Mouse (Mus musculus) embryonic facial prominence, embryonic 12.5 days (tissue): ENCODE data around the gene Qrich1. TPM values are rescaled to one million over a fixed set of nuclear protein-coding genes. Genes with fewer than 3 reads are reported as not detected.

ENCODE experiments used
- ATAC-seq: fragments of 200-750 bp; cut with Nextera tagmentation; 2 replicates; pipeline ENCODE4 v1.8.0; 2017; ENCODE audit not compliant: insufficient number of reproducible peaks, insufficient read depth, low FRiP score, low TSS enrichment
- H3K27ac ChIP-seq: fragments of 300-500 bp; sonication (generic); 2 replicates; pipeline ENCODE4 v1.5.1; 2016; ENCODE audit warnings: mild to moderate bottlenecking
- H3K27me3 ChIP-seq: fragments of 300-500 bp; sonication (generic); 2 replicates; pipeline ENCODE4 v1.6.1; 2016; ENCODE audit warnings: mild to moderate bottlenecking, moderate library complexity
- H3K36me3 ChIP-seq: fragments of 300-500 bp; sonication (generic); 2 replicates; pipeline ENCODE4 v1.6.1; 2016; ENCODE audit warnings: mild to moderate bottlenecking
- H3K4me1 ChIP-seq: fragments of 300-500 bp; sonication (generic); 2 replicates; pipeline ENCODE4 v1.6.1; 2016
- H3K4me2 ChIP-seq: fragments of 300-500 bp; sonication (generic); replicated peaks from 2 replicates; pipeline ENCODE4 v1.6.1; 2016; ENCODE audit warnings: mild to moderate bottlenecking, moderate library complexity
- H3K4me3 ChIP-seq: fragments of 300-500 bp; sonication (generic); 2 replicates; pipeline ENCODE4 v1.5.1; 2016; ENCODE audit warnings: mild to moderate bottlenecking
- H3K9ac ChIP-seq: fragments of 300-500 bp; sonication (generic); 2 replicates; pipeline ENCODE4 v1.6.1; 2016; ENCODE audit warnings: mild to moderate bottlenecking, moderate library complexity
- H3K9me3 ChIP-seq: fragments of 300-500 bp; sonication (generic); 2 replicates; pipeline ENCODE4 v1.6.1; 2016; ENCODE audit warnings: mild to moderate bottlenecking, moderate library complexity
- WGBS: fragments of 180-500 bp; shearing (Covaris S2); methylation state at CpG from one replicate; pipeline ENCODE4 v1.1.7; 2016; 5-methylcytosine and 5-hydroxymethylcytosine counted together
- polyA plus RNA-seq: library from polyadenylated mRNA; unstranded; fragments of >200 nt; fragmentation: Nextera tagmentation; extraction: Ambion mirVana; gene quantifications from 2 replicates; pipeline ENCODE4 v1.2.1, GENCODE M21; 2016

Qrich1 gene
- polyA plus RNA-seq, 1 experiment from 2014 or later, result 160 TPM

DNA sequence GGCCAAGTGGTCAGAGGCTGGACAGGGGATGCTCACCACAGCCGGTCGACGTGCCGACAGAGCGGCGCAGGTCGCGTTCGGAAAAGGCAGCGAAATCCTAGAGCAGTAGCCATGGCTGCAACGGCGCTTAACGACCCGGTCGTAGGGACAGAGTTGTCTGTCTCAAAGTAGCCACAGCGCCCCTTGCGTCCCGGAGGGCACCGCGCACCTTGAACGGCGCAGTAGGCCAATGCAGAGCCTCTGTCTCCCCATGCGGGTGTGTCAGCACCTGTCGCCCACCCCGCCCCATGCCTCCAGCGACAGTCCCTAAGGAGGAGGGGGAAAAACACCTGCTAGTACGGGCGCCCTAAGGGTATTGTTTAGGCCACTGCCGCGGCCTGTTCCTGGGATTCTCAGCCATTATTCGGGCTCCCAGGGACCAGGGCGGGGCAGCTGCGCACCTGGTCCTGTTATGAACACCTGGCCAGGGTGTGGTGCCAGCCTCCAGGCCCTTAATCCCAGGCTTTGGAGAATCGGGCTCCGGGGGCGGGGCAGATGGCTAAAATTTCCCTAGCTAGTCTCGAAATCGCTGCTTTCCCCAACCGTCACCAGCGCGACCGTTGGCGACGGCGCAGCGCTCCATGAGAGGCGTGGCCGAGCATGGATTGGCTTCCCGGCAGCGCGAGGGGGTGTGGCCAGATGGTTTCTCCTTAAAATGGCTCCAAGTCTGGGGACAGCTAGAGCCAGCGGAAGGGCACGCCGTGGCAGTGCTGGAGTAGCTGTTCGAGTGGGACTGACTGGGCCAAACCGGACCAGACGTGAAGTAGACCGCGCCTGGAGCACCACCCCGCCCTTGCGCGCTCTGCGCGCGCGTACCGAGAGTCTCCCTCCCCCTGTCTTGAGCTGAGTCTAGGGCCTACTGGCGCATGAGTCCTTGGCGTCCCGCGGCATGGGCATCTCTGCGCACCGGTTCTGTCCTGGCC, 50.5 kb downstream of the Qrich1 start, which contains the start of gene Ndufaf3:
Gene Ndufaf3 (minus strand): TSS at position 620 of the 962 bp plus-strand sequence.
- H3K4me2 ChIP-seq, result peak within 1 kb of the TSS; percentile 95
- WGBS, result under 1% methylated on average over 73 of the region's 73 CpGs
- peaks cover 47% of the 10 kb centered on the region for H3K36me3 ChIP-seq
- H3K4me3 ChIP-seq, result peak within 1 kb of the TSS; percentile 67
- H3K27ac ChIP-seq, result peak within 1 kb of the TSS; percentile 82
- peak within 1 kb of the TSS; percentile 78 for H3K9ac ChIP-seq
- H3K9me3 ChIP-seq, result no peaks in the 10 kb centered on the region
- ATAC-seq, result peak; percentile 61
- peaks cover 29% of the 10 kb centered on the region for H3K4me1 ChIP-seq
- H3K27me3 ChIP-seq, result no peaks in the 10 kb centered on the region

DNA sequence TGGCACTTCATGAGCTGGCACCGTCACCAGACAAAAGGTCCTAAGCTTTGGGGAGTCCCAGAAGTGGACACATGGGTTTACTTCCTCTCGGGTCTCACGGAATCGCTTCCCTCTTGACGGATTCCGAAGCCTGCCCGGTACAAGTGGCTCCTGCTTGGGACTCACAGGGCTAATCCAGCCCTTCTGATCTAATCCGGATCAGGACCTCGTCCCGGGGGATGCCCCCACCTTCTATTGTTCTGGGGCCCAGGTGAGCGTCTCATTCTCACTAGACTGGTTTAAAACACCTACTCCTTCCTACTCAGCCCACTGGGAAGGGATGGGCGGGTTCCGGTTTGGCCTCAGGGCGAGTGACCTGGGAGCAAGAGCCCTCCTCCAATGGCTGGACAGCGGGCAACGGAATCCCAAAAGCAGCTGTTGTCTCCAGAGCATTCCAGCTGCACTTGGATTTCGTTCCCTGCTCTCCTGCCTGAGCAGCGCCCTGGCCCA, 51.4 kb downstream of the Qrich1 start:
- H3K4me2 ChIP-seq, result peak overlapping the region; percentile 95
- 5% methylated on average over 18 of the region's 18 CpGs for whole genome bisulfite sequencing
- H3K36me3 ChIP-seq, result peaks cover 48% of the 10 kb centered on the region
- H3K27me3 ChIP-seq, result no peaks in the 10 kb centered on the region
- H3K4me1 ChIP-seq, result peaks cover 29% of the 10 kb centered on the region
- no peak for ATAC-seq
- H3K4me3 ChIP-seq, result peak overlapping the region; percentile 67
- peak overlapping the region; percentile 82 for H3K27ac ChIP-seq
- peak overlapping the region; percentile 78 for H3K9ac ChIP-seq
- no peaks in the 10 kb centered on the region for H3K9me3 ChIP-seq

DNA sequence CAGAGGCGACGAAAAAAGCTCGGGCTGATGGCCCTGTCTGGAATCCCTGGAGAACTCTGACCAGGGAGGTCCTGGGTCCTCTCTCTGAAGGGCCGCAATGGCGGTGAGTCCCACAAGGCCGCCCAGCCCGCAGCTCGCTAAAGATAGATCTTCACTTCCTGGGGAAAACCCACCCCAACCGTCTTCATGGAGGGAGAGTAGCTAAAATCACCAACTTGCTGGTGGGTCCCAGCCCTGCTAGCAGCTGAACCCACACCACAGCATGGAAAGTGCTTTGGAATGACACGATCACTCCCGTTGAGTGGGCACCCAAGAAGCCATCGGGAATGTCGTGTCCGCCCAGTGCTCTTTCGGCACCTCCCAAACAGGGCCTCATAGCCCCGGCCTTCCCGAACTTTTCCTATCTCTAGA, 51.9 kb downstream of the Qrich1 start:
- no peak for ATAC-seq
- peaks cover 30% of the 10 kb centered on the region for H3K4me1 ChIP-seq
- peak overlapping the region; percentile 95 for H3K4me2 ChIP-seq
- no peak overlapping the region; the same call in 1 of the 2 replicates for H3K9ac ChIP-seq
- no peaks in the 10 kb centered on the region for H3K9me3 ChIP-seq
- H3K27ac ChIP-seq, result peak overlapping the region; percentile 4; the same call in 1 of the 2 replicates
- H3K27me3 ChIP-seq, result no peaks in the 10 kb centered on the region
- H3K4me3 ChIP-seq, result peak overlapping the region; percentile 67
- WGBS, result 76% methylated on average over 17 of the region's 17 CpGs
- peaks cover 48% of the 10 kb centered on the region for H3K36me3 ChIP-seq

DNA sequence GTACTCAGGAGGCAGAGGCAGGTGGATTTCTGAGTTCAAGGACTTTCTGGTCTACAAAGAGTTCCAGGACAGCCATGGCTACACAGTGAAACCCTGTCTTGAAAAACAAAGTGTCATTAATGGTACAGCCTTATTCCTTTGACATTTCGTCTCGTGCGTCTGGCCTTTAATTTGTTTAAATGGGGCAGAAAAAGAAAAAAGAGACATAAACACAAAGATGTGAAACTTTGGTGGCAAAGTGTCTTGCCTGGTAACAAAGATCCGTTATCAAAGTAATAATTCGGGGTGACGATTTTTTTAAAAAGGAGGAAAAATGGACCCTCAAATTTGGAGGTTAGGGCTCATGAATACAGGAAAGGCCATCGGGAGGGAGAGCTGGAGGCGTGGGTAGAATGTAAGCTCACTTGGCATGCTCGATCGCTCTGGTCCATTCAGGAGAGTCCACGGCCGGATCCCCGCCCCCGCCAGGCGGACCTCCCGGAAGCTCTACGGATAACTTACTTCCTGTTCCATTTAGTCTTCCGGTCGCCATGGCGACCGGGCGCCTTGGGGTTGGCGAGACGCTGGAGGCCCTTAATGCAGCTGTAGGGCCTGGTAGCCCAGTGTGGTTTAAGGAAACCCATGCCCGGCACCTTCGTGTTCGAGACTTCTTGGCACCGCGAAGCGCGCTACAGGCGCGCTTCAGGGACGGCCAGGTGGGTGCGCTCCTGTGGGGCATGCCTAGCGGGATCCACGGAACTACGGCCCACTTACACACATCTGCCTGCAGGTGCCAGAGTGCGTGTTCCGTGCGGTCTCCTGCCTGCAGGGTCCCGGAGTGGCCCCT, 53.0 kb downstream of the Qrich1 start, which contains the start of gene Dalrd3:
Gene Dalrd3 (plus strand): TSS at position 506 of the 826 bp plus-strand sequence.
- Histone ChIP-seq H3K9ac (peak within 1 kb of the TSS; percentile 71), H3K27me3 (no peaks in the 10 kb centered on the region), H3K4me2 (peak within 1 kb of the TSS; percentile 98), H3K4me1 (peaks cover 41% of the 10 kb centered on the region), H3K36me3 (peaks cover 48% of the 10 kb centered on the region), H3K9me3 (no peaks in the 10 kb centered on the region), H3K4me3 (peak within 1 kb of the TSS; percentile 60), H3K27ac (peak within 1 kb of the TSS; percentile 74)
- 6% methylated on average over 42 of the region's 42 CpGs for WGBS
- peak; percentile 53 for ATAC-seq

DNA sequence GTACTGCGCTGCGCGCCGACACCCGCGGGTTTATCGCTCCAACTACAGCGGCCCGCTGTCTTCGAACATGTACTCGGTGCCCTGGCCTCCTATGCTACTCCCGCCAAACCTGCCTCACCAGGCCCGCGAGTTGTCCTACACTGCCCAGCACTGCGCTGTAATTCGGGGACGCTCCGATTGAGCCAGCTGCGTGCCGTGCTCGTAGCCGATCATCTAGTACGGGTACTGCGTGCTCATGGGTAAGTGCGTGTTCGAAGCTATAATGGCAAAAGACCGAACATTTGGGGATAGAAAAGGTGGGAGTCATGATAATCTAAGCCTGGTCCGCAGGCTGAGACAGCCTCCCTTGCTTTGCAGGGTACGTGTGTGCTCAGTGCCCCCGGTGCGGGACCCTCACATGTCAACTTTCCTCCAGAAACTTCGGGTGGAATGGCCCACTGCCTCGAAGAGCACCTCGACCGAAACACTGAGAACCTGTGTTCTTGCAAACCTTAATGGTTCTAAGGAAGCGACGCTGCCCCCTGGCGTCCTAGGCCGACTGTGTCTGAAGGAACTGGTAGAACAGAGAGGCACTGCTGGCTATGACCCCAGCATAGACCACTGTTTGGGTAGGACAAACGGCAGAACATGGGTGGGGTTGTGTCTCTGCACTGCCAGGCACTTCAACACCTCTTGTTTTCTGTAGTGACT, 53.7 kb downstream of the Qrich1 start:
- WGBS, result 2% methylated on average over 40 of the region's 40 CpGs
- Histone ChIP-seq H3K9ac (peak overlapping the region; percentile 71), H3K27me3 (no peaks in the 10 kb centered on the region), H3K4me1 (peaks cover 48% of the 10 kb centered on the region), H3K4me2 (peak overlapping the region; percentile 98), H3K36me3 (peaks cover 49% of the 10 kb centered on the region), H3K27ac (peak overlapping the region; percentile 74), H3K4me3 (peak overlapping the region; percentile 60), H3K9me3 (no peaks in the 10 kb centered on the region)
- ATAC-seq, result no peak; the same call in 1 of the 2 replicates

DNA sequence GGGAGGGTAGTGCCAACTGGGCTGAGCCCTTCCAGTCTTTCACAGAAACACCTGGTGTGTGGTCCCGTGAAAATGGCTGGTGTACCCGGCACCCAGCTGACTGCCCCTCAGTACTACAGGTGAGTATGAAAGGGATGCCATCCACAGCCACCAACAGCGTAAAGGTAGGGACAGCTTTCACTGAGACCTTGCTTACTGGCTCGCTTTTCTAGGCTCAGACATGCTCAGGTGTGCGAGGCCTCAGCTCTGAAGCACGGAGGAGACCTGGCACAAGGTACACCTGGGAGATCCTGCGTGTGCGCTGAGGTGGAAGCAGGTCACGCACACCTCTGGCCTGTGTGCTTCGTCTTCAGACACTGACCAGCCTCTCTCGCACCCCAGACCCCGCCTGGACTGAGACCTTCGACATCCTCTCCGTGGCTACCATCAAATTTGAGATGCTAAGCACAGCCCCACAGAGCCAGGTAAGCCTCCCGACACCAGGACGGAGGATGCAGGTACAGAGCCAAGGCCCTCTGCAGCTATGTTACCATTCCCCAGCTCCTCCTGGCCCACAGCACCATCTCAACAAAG, 54.9 kb downstream of the Qrich1 start:
- Histone ChIP-seq H3K4me3 (no peak overlapping the region), H3K27me3 (no peaks in the 10 kb centered on the region), H3K4me2 (no peak overlapping the region), H3K4me1 (peaks cover 53% of the 10 kb centered on the region), H3K9me3 (no peaks in the 10 kb centered on the region), H3K36me3 (peaks cover 53% of the 10 kb centered on the region), H3K9ac (no peak overlapping the region), H3K27ac (no peak overlapping the region)
- no peak for ATAC-seq
- 93% methylated on average over 16 of the region's 16 CpGs for WGBS

DNA sequence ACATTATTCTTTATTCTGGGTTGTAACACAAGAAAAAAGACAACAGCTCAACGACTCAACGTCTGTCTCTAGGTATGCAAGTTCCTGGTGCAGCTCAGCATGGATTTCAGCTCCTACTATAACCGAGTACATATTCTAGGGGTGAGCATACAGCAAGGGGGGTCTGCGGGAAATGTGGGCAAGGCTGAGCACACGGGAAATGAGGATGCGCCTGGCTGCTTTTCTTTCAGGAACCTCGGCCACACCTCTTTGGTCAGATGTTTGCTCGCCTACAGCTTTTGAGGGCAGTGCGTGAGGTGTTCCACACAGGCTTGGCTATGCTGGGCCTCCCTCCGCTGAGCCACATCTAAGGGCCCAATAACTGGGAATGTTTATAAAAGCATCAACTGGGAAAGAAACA, 55.7 kb downstream of the Qrich1 start:
- ATAC-seq, result no peak
- no peak overlapping the region for H3K4me2 ChIP-seq
- peaks cover 61% of the 10 kb centered on the region for H3K4me1 ChIP-seq
- H3K9me3 ChIP-seq, result no peaks in the 10 kb centered on the region
- H3K9ac ChIP-seq, result no peak overlapping the region
- no peak overlapping the region for H3K4me3 ChIP-seq
- WGBS, result 90% methylated on average over 10 of the region's 10 CpGs
- no peak overlapping the region for H3K27ac ChIP-seq
- no peaks in the 10 kb centered on the region for H3K27me3 ChIP-seq
- peaks cover 53% of the 10 kb centered on the region for H3K36me3 ChIP-seq

DNA sequence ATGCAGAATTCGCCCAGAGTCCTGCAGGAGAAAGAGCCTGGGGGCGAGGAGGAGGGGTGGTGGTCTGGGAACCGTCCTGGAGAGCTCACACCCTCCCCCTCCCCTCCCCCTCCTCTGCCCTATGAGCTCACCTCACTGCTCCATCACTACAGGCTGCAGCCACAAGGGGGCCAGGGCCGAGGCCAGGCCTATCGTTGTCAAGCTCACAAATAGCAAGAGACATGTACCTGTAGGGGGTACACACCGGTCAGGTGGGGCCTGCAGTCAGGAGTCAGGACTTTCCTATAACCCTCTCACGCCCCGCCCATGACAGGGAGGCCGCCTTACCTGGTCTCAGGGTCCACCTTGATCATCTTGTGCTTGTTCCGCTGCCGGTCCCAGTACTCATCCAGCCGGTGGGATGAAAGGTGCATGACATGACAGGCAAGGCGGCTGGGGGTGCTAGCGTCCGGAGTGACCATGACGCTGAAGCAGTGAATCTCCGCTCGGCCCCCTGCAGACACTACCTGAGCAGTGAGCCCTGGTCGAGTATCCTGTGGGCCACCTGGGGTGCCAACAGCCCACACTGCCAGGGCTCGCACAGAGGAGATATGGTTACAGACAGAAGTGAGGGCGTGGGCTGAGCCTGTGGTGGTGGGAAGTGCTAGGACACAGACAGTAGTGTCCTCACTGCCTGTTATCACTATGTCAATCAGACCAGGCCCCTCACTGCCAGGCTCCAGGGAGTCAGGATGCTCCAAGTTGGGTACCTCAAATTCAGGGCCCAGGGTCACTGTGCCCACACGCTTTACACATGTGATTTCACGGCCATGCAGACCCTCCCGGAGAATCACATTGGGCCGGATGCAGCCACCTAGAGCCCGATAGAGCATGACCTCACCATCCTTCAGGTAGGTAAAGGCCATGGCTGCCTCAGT, 57.4 kb downstream of the Qrich1 start:
- no peak overlapping the region for H3K9ac ChIP-seq
- peaks cover 58% of the 10 kb centered on the region for H3K4me1 ChIP-seq
- no peak for ATAC-seq
- no peaks in the 10 kb centered on the region for H3K9me3 ChIP-seq
- no peaks in the 10 kb centered on the region for H3K27me3 ChIP-seq
- H3K27ac ChIP-seq, result no peak overlapping the region
- no peak overlapping the region; the same call in 1 of the 2 replicates for H3K4me2 ChIP-seq
- WGBS, result 51% methylated on average over 26 of the region's 26 CpGs
- no peak overlapping the region for H3K4me3 ChIP-seq
- H3K36me3 ChIP-seq, result peaks cover 53% of the 10 kb centered on the region

DNA sequence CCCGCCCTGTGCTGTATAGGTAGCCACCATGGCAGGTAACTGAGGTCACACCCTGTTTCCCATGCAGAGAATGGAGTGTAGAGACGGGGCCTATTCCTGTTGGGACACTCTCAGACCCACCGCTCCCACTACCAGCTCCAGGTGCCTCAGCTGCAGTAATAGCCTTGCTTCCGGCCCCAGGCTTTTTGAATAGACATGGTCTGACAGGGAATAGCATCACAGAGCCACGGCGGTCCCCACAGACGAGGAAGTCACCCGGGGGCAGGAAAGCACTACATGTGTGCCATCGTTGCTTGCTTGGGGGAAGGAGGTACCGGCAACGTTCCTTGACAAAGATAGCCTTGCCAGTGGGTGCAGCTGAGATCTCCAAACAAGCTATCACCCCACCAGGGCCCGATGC, 58.3 kb downstream of the Qrich1 start:
- Histone ChIP-seq H3K4me3 (no peak overlapping the region), H3K27ac (no peak overlapping the region), H3K36me3 (peaks cover 53% of the 10 kb centered on the region), H3K4me1 (peaks cover 66% of the 10 kb centered on the region), H3K9me3 (no peaks in the 10 kb centered on the region), H3K4me2 (no peak overlapping the region), H3K27me3 (no peaks in the 10 kb centered on the region), H3K9ac (no peak overlapping the region)
- WGBS, result 87% methylated on average over 12 of the region's 12 CpGs
- ATAC-seq, result no peak
